Mouse (Mus musculus): Measurements from ENCODE around the gene Got2. TPM values are rescaled to one million over a fixed set of nuclear protein-coding genes. Genes with fewer than 3 reads are reported as not detected.
A peak's percentile ranks its signal among the peaks of the same experiment; 100 is the strongest.

Got2 gene
- polyA plus RNA-seq, 1 experiment from 2014 or later = 84.6 TPM

GRCm38 (mm10) chr8:95901864-95902263 is 13.5 kb upstream of the Got2 start:
- no peaks in the 10 kb centered on the region for H3K27me3 ChIP-seq (ENCODE audit: control insufficient read depth, insufficient read depth, low read length)
- no peaks in the 10 kb centered on the region for H3K4me1 ChIP-seq (ENCODE audit: control insufficient read depth, insufficient read depth, low read length)
- DNase-seq = no peak
- WGBS = 20% methylated on average over 7 of the region's 7 CpGs
- no peak for ATAC-seq (ENCODE audit: low FRiP score, low TSS enrichment)
- no peaks in the 10 kb centered on the region for H3K9me3 ChIP-seq (ENCODE audit: control insufficient read depth, low read length)
- no peak overlapping the region for H3K27ac ChIP-seq (replicated peaks; ENCODE audit: low read depth, low read length)
- no peak overlapping the region for H3K4me3 ChIP-seq (replicated peaks; ENCODE audit: low read depth, low read length)
- no peaks in the 10 kb centered on the region for H3K36me3 ChIP-seq (ENCODE audit: control insufficient read depth, insufficient read depth, low read length)
- no peak overlapping the region for H3K4me2 ChIP-seq (ENCODE audit: low read length)
- no peak overlapping the region for H3K9ac ChIP-seq (replicated peaks; ENCODE audit: low read length)

GRCm38 (mm10) chr8:95893701-95894100 is 5.4 kb upstream of the Got2 start:
- Histone ChIP-seq H3K27ac (replicated peaks; ENCODE audit: low read depth, low read length) (no peak overlapping the region), H3K27me3 (ENCODE audit: control insufficient read depth, insufficient read depth, low read length) (no peaks in the 10 kb centered on the region), H3K9me3 (ENCODE audit: control insufficient read depth, low read length) (no peaks in the 10 kb centered on the region), H3K4me3 (replicated peaks; ENCODE audit: low read depth, low read length) (no peak overlapping the region), H3K36me3 (ENCODE audit: control insufficient read depth, insufficient read depth, low read length) (no peaks in the 10 kb centered on the region), H3K9ac (replicated peaks; ENCODE audit: low read length) (no peak overlapping the region), H3K4me1 (ENCODE audit: control insufficient read depth, insufficient read depth, low read length) (no peaks in the 10 kb centered on the region), H3K4me2 (ENCODE audit: low read length) (no peak overlapping the region)
- ATAC-seq (ENCODE audit: low FRiP score, low TSS enrichment) (no peak), DNase-seq (no peak)
- 85% methylated on average over 5 of the region's 5 CpGs for WGBS

GRCm38 (mm10) chr8:95887578-95888284 is 616 bp downstream of the Got2 start:
- under 1% methylated on average over 38 of the region's 38 CpGs for WGBS
- Histone ChIP-seq H3K27me3 (ENCODE audit: control insufficient read depth, insufficient read depth, low read length) (no peaks in the 10 kb centered on the region), H3K4me3 (replicated peaks; ENCODE audit: low read depth, low read length) (peak overlapping the region; percentile 97), H3K4me1 (ENCODE audit: control insufficient read depth, insufficient read depth, low read length) (peaks cover 12% of the 10 kb centered on the region), H3K9me3 (ENCODE audit: control insufficient read depth, low read length) (no peaks in the 10 kb centered on the region), H3K36me3 (ENCODE audit: control insufficient read depth, insufficient read depth, low read length) (no peaks in the 10 kb centered on the region; the same call in 1 of the 2 replicates), H3K27ac (replicated peaks; ENCODE audit: low read depth, low read length) (peak overlapping the region; percentile 85), H3K9ac (replicated peaks; ENCODE audit: low read length) (peak overlapping the region; percentile 75), H3K4me2 (ENCODE audit: low read length) (peak overlapping the region; percentile 73)
- ATAC-seq (ENCODE audit: low FRiP score, low TSS enrichment) = peak; percentile 96
- peak; percentile 86 for DNase-seq

DNA sequence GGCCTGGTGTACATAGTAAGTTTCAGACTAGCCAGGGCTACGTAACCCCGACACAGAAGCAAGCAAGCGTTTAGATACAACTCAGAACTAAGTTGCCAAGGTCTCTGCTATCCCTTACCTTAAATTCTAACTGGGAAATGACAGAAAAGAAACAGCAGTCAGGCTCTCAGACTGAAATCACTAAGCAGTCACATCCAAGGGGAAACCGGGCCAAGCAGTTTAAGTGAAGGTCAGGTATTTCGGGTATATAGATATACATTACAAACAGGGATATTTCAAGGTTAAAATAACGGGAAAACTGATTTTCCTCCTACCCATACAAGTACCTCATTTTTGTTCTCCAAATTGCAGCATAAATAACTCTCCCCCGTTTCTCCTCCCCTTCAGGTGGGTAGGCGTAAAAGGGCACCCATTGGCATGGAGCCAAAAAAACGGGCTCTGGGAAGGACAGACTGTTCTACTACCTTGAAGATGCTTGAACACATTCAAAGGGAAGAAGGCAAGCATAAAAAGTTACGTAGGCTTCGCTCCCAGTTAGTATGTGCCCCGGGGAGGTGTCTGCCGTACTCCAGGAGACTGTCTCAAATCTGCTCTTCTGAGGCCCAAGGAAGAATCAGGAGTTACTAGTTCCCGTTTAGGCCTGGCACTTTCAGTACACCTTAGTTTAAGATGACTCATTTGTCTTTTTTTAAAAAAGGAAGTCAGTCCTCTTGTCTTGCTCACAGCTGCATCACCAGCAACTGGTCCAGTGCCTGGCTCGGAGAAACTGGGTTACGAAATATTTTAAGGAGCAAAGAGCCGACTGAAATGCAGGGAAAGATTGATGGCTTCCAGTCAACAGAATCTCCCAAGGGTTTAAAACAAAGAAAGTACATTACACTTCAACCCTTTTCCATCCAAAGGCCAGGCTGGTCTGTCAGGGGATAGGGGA is 1.4 kb downstream of the Got2 start:
- Histone ChIP-seq H3K9ac (replicated peaks; ENCODE audit: low read length) (peak overlapping the region; percentile 75), H3K36me3 (ENCODE audit: control insufficient read depth, insufficient read depth, low read length) (no peaks in the 10 kb centered on the region; the same call in 1 of the 2 replicates), H3K4me1 (ENCODE audit: control insufficient read depth, insufficient read depth, low read length) (peaks cover 12% of the 10 kb centered on the region), H3K4me2 (ENCODE audit: low read length) (peak overlapping the region; percentile 73), H3K27me3 (ENCODE audit: control insufficient read depth, insufficient read depth, low read length) (no peaks in the 10 kb centered on the region), H3K4me3 (replicated peaks; ENCODE audit: low read depth, low read length) (peak overlapping the region; percentile 97), H3K27ac (replicated peaks; ENCODE audit: low read depth, low read length) (peak overlapping the region; percentile 85; the same call in 1 of the 2 replicates), H3K9me3 (ENCODE audit: control insufficient read depth, low read length) (no peaks in the 10 kb centered on the region)
- WGBS = 75% methylated on average over 17 of the region's 17 CpGs
- ATAC-seq (ENCODE audit: low FRiP score, low TSS enrichment) (no peak), DNase-seq (peak; percentile 7)

GRCm38 (mm10) chr8:95885966-95886365 is 2.4 kb downstream of the Got2 start:
- Histone ChIP-seq H3K9me3 (ENCODE audit: control insufficient read depth, low read length) (no peaks in the 10 kb centered on the region), H3K27ac (replicated peaks; ENCODE audit: low read depth, low read length) (no peak overlapping the region), H3K36me3 (ENCODE audit: control insufficient read depth, insufficient read depth, low read length) (no peaks in the 10 kb centered on the region; the same call in 1 of the 2 replicates), H3K9ac (replicated peaks; ENCODE audit: low read length) (no peak overlapping the region), H3K4me3 (replicated peaks; ENCODE audit: low read depth, low read length) (no peak overlapping the region), H3K27me3 (ENCODE audit: control insufficient read depth, insufficient read depth, low read length) (no peaks in the 10 kb centered on the region), H3K4me2 (ENCODE audit: low read length) (no peak overlapping the region), H3K4me1 (ENCODE audit: control insufficient read depth, insufficient read depth, low read length) (peaks cover 12% of the 10 kb centered on the region)
- ATAC-seq (ENCODE audit: low FRiP score, low TSS enrichment) (no peak), DNase-seq (no peak)
- 74% methylated on average over 5 of the region's 5 CpGs for WGBS

DNA sequence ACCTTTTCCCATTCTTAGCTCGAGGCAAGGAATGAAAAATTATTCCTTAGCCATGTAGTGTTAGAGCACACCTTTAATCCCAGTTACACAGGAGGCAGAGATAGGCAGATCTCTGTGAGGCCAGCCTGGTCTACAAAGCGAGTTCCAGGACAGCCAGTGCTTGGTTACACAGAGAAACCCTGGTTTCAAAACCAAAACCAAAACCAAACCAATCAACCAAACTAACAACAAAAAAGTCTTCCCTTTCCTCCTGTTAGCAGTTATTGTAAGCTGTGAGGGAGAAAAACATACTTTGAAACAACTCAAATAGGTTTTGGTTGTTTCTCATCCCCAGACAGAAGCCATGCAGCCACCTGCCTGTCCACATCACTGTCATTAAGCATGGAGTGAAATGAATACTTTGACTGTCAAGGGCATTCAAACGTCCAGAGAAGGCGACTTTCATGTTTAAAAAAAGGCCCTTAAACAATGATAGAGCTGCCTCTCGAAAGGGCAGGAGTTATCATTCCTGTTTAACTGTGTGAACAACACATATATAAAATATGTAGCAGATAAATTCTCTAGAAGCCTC is 3.0 kb downstream of the Got2 start:
- ATAC-seq (ENCODE audit: low FRiP score, low TSS enrichment) (no peak), DNase-seq (no peak)
- Histone ChIP-seq H3K36me3 (ENCODE audit: control insufficient read depth, insufficient read depth, low read length) (no peaks in the 10 kb centered on the region; the same call in 1 of the 2 replicates), H3K9ac (replicated peaks; ENCODE audit: low read length) (no peak overlapping the region), H3K27me3 (ENCODE audit: control insufficient read depth, insufficient read depth, low read length) (no peaks in the 10 kb centered on the region), H3K4me1 (ENCODE audit: control insufficient read depth, insufficient read depth, low read length) (peaks cover 12% of the 10 kb centered on the region), H3K4me3 (replicated peaks; ENCODE audit: low read depth, low read length) (no peak overlapping the region), H3K9me3 (ENCODE audit: control insufficient read depth, low read length) (no peaks in the 10 kb centered on the region), H3K4me2 (ENCODE audit: low read length) (no peak overlapping the region), H3K27ac (replicated peaks; ENCODE audit: low read depth, low read length) (no peak overlapping the region)
- WGBS = 77% methylated on average over 5 of the region's 5 CpGs

GRCm38 (mm10) chr8:95884491-95884890 is 3.9 kb downstream of the Got2 start:
- H3K27me3 ChIP-seq (ENCODE audit: control insufficient read depth, insufficient read depth, low read length) = no peaks in the 10 kb centered on the region
- H3K9ac ChIP-seq (replicated peaks; ENCODE audit: low read length) = no peak overlapping the region
- no peak overlapping the region for H3K4me2 ChIP-seq (ENCODE audit: low read length)
- H3K9me3 ChIP-seq (ENCODE audit: control insufficient read depth, low read length) = no peaks in the 10 kb centered on the region
- WGBS = 75% methylated on average over 12 of the region's 12 CpGs
- ATAC-seq (ENCODE audit: low FRiP score, low TSS enrichment) = no peak
- H3K4me3 ChIP-seq (replicated peaks; ENCODE audit: low read depth, low read length) = no peak overlapping the region
- no peak for DNase-seq
- peaks cover 12% of the 10 kb centered on the region for H3K4me1 ChIP-seq (ENCODE audit: control insufficient read depth, insufficient read depth, low read length)
- H3K36me3 ChIP-seq (ENCODE audit: control insufficient read depth, insufficient read depth, low read length) = no peaks in the 10 kb centered on the region; the same call in 1 of the 2 replicates
- no peak overlapping the region for H3K27ac ChIP-seq (replicated peaks; ENCODE audit: low read depth, low read length)

GRCm38 (mm10) chr8:95882191-95882590 is 6.2 kb downstream of the Got2 start:
- Histone ChIP-seq H3K4me1 (ENCODE audit: control insufficient read depth, insufficient read depth, low read length) (peaks cover 12% of the 10 kb centered on the region), H3K27ac (replicated peaks; ENCODE audit: low read depth, low read length) (no peak overlapping the region), H3K4me3 (replicated peaks; ENCODE audit: low read depth, low read length) (no peak overlapping the region), H3K9me3 (ENCODE audit: control insufficient read depth, low read length) (no peaks in the 10 kb centered on the region), H3K4me2 (ENCODE audit: low read length) (no peak overlapping the region), H3K36me3 (ENCODE audit: control insufficient read depth, insufficient read depth, low read length) (no peaks in the 10 kb centered on the region; the same call in 1 of the 2 replicates), H3K9ac (replicated peaks; ENCODE audit: low read length) (no peak overlapping the region), H3K27me3 (ENCODE audit: control insufficient read depth, insufficient read depth, low read length) (no peaks in the 10 kb centered on the region)
- ATAC-seq (ENCODE audit: low FRiP score, low TSS enrichment) (no peak), DNase-seq (no peak)
- WGBS = 91% methylated on average over 9 of the region's 9 CpGs

Measured in midbrain, embryonic 14.5 days (tissue).